Mouse (Mus musculus) lung, adult 2 months (tissue): ENCODE results near the gene Opalin. TPM values are rescaled to one million over a fixed set of nuclear protein-coding genes. Genes with fewer than 3 reads are reported as not detected.

ENCODE experiments used
- DNase-seq: peaks from one replicate; pipeline ENCODE4 v3.0.0; 2022
- H3K4me1 ChIP-seq: fragments of 200-500 bp; 2 replicates; pipeline ENCODE4 v1.6.1; 2011; ENCODE audit warnings: low read length; ENCODE audit not compliant: control insufficient read depth, insufficient read depth
- H3K4me3 ChIP-seq: fragments of 200-500 bp; replicated peaks from 2 replicates; pipeline ENCODE3; 2011; ENCODE audit warnings: low read depth, mild to moderate bottlenecking, control low read depth, low read length; ENCODE audit errors: extremely low read depth
- CTCF ChIP-seq: fragments of 200-500 bp; IDR thresholded peaks from 2 replicates; pipeline ENCODE4 v1.5.1; 2011; ENCODE audit warnings: mild to moderate bottlenecking, low read length, control low read depth; ENCODE audit not compliant: insufficient read depth
- POLR2A ChIP-seq: fragments of 200-500 bp; IDR thresholded peaks from 2 replicates; pipeline ENCODE4 v1.6.1; 2011; ENCODE audit warnings: low read depth, mild to moderate bottlenecking, control low read depth, low read length, borderline replicate concordance; ENCODE audit errors: extremely low read depth
- WGBS: fragments of 180-500 bp; shearing (Covaris S2); methylation state at CpG from one replicate; pipeline ENCODE4 v1.1.7; 2018; 5-methylcytosine and 5-hydroxymethylcytosine counted together
- polyA plus RNA-seq: library from polyadenylated mRNA; depleted of rRNA; stranded (reverse); fragments of >200 nt; gene quantifications from 2 replicates; pipeline ENCODE4 v1.2.3, GENCODE M21; 2012; rRNA removed

The Opalin gene
- not detected in 2 replicates for polyA plus RNA-seq

GRCm38 (mm10) chr19:41076906-41077305 lies at the start of gene Opalin:
Gene Opalin (minus strand): TSS chr19:41077113.
- 81% methylated on average over 3 of the region's 3 CpGs for WGBS
- TF ChIP-seq CTCF = no peak
- no peak for TF ChIP-seq POLR2A
- no peak for DNase-seq
- Histone ChIP-seq H3K4me1 (no peaks in the 10 kb centered on the region), H3K4me3 (no peak within 1 kb of the TSS)

GRCm38 (mm10) chr19:41123009-41123408 lies 46.1 kb upstream of the Opalin start:
- no peak for DNase-seq
- TF ChIP-seq POLR2A = no peak
- TF ChIP-seq CTCF = no peak
- WGBS = 62% methylated on average over 3 of the region's 3 CpGs
- H3K4me1 ChIP-seq = no peaks in the 10 kb centered on the region
- no peak overlapping the region for H3K4me3 ChIP-seq

- Histone ChIP-seq H3K4me1 (no peaks in the 10 kb centered on the region), H3K4me3 (no peak overlapping the region)
- no peak for DNase-seq
- TF ChIP-seq POLR2A (no peak), CTCF (no peak)
- 74% methylated on average over 13 of the region's 13 CpGs for WGBS
Measured at GRCm38 (mm10) chr19:41119924-41120323, 43.0 kb upstream of the Opalin start.

- DNase-seq = no peak
- Histone ChIP-seq H3K4me3 (no peak overlapping the region), H3K4me1 (no peaks in the 10 kb centered on the region)
- WGBS = 42% methylated on average over 6 of the region's 6 CpGs
- TF ChIP-seq POLR2A (no peak), CTCF (no peak)
Measured at GRCm38 (mm10) chr19:41118346-41118745, 41.4 kb upstream of the Opalin start.

GRCm38 (mm10) chr19:41117334-41117733 lies 40.4 kb upstream of the Opalin start:
- Histone ChIP-seq H3K4me3 (no peak overlapping the region), H3K4me1 (no peaks in the 10 kb centered on the region)
- 68% methylated on average over 4 of the region's 4 CpGs for WGBS
- no peak for DNase-seq
- TF ChIP-seq CTCF (no peak), POLR2A (no peak)

- no peak overlapping the region for H3K4me3 ChIP-seq
- 38% methylated on average over 5 of the region's 5 CpGs for WGBS
- TF ChIP-seq CTCF (no peak), POLR2A (no peak)
- DNase-seq = no peak
- H3K4me1 ChIP-seq = no peaks in the 10 kb centered on the region
Measured at GRCm38 (mm10) chr19:41114611-41115010, 37.7 kb upstream of the Opalin start.

GRCm38 (mm10) chr19:41113911-41114531 lies 37.1 kb upstream of the Opalin start:
- no peaks in the 10 kb centered on the region for H3K4me1 ChIP-seq
- no peak for TF ChIP-seq CTCF
- no peak for TF ChIP-seq POLR2A
- 68% methylated on average over 17 of the region's 17 CpGs for WGBS
- DNase-seq = no peak
- no peak overlapping the region for H3K4me3 ChIP-seq

- 19% methylated on average over 6 of the region's 6 CpGs for WGBS
- H3K4me1 ChIP-seq = no peaks in the 10 kb centered on the region
- TF ChIP-seq CTCF (no peak), POLR2A (no peak)
- no peak overlapping the region for H3K4me3 ChIP-seq
- no peak for DNase-seq
Measured at GRCm38 (mm10) chr19:41112609-41113008, 35.7 kb upstream of the Opalin start.

- DNase-seq = no peak
- TF ChIP-seq POLR2A = no peak
- no peak for TF ChIP-seq CTCF
- H3K4me1 ChIP-seq = no peaks in the 10 kb centered on the region
- no peak overlapping the region for H3K4me3 ChIP-seq
- WGBS = 44% methylated on average over 5 of the region's 5 CpGs
Measured at GRCm38 (mm10) chr19:41109991-41110390, 33.1 kb upstream of the Opalin start.

- 49% methylated on average over 8 of the region's 8 CpGs for WGBS
- DNase-seq = no peak
Measured at GRCm38 (mm10) chr19:41109496-41109895, 32.6 kb upstream of the Opalin start.

More at GRCm38 (mm10) chr19:41109496-41109895, 32.6 kb upstream of the Opalin start:
- no peaks in the 10 kb centered on the region for H3K4me1 ChIP-seq
- H3K4me3 ChIP-seq = no peak overlapping the region
- TF ChIP-seq CTCF = no peak
- no peak for TF ChIP-seq POLR2A
